Mouse (Mus musculus) liver, adult (tissue): ENCODE data around the gene Aifm2.

Experiments
- GATA4 ChIP-seq: IDR thresholded peaks from 2 replicates; pipeline ENCODE4 v1.6.1; 2014; ENCODE audit warnings: mild to moderate bottlenecking, low read length; ENCODE audit not compliant: insufficient replicate concordance

Aifm2 gene

GRCm38 (mm10) chr10:61741873-61742272 is 26.8 kb downstream of the Aifm2 start:
- TF ChIP-seq GATA4: no peak

GRCm38 (mm10) chr10:61742336-61742735 is 27.3 kb downstream of the Aifm2 start:
- no peak for TF ChIP-seq GATA4

- no peak for TF ChIP-seq GATA4
Observed at GRCm38 (mm10) chr10:61745133-61745532, 30.1 kb downstream of the Aifm2 start.

GRCm38 (mm10) chr10:61747302-61747701 is 32.2 kb downstream of the Aifm2 start:
- TF ChIP-seq GATA4: no peak

- no peak for TF ChIP-seq GATA4
Observed at GRCm38 (mm10) chr10:61750014-61750413, 35.0 kb downstream of the Aifm2 start.

GRCm38 (mm10) chr10:61751534-61752219 is 36.6 kb downstream of the Aifm2 start:
- TF ChIP-seq GATA4: no peak

- no peak for TF ChIP-seq GATA4
Observed at GRCm38 (mm10) chr10:61753071-61753470, 38.0 kb downstream of the Aifm2 start.

GRCm38 (mm10) chr10:61757022-61757421 is 42.0 kb downstream of the Aifm2 start:
- TF ChIP-seq GATA4: no peak

GRCm38 (mm10) chr10:61758904-61759303 is 43.8 kb downstream of the Aifm2 start:
- TF ChIP-seq GATA4: no peak

- no peak for TF ChIP-seq GATA4
Observed at GRCm38 (mm10) chr10:61759869-61760268, 44.8 kb downstream of the Aifm2 start.

GRCm38 (mm10) chr10:61764689-61765088 is 49.6 kb downstream of the Aifm2 start:
- peak; percentile 27; the same call in 1 of the 2 replicates for TF ChIP-seq GATA4

- TF ChIP-seq GATA4: no peak
Observed at GRCm38 (mm10) chr10:61765558-61765957, 50.5 kb downstream of the Aifm2 start.

GRCm38 (mm10) chr10:61766806-61767205 is 51.7 kb downstream of the Aifm2 start:
- no peak for TF ChIP-seq GATA4

- TF ChIP-seq GATA4: no peak
Observed at GRCm38 (mm10) chr10:61781461-61782128, 66.5 kb downstream of the Aifm2 start.

GRCm38 (mm10) chr10:61782799-61783611 is 67.9 kb downstream of the Aifm2 start:
- no peak for TF ChIP-seq GATA4
